Mouse (Mus musculus): Measurements from ENCODE around the gene Rnh1. TPM values are rescaled to one million over a fixed set of nuclear protein-coding genes. Genes with fewer than 3 reads are reported as not detected.

Rnh1 gene
- total and polyA plus RNA-seq, 3 experiments, result 84.7 to 133 (median 95.5) TPM

GRCm38 (mm10) chr7:141168518-141168953 is 4.1 kb downstream of the Rnh1 start (continued):
- TF ChIP-seq UBTF (IDR thresholded peaks at IDR 0.05; ENCODE audit: low read depth, low read length) (no peak), MEF2A (IDR thresholded peaks at IDR 0.05; ENCODE audit: borderline replicate concordance, low read depth, low read length) (0 out of 2 replicates have a peak, but pooled peaks have one; percentile 44), PAX5 (IDR thresholded peaks at IDR 0.05; ENCODE audit: low read length) (no peak), ZNF384 (IDR thresholded peaks at IDR 0.05; ENCODE audit: low read depth, low read length) (no peak), MYC (IDR thresholded peaks at IDR 0.05; ENCODE audit: low read depth, low read length) (0 out of 2 replicates have a peak, but pooled peaks have one; percentile 22), MAZ (IDR thresholded peaks at IDR 0.05; ENCODE audit: low read depth, low read length) (peak; percentile 27; the same call in 1 of the 2 replicates), TBP (conservative IDR thresholded peaks at IDR 0.05; ENCODE audit: low read depth, low read length) (no peak; the same call in 1 of the 2 replicates), E2F4 (IDR thresholded peaks at IDR 0.05; ENCODE audit: insufficient replicate concordance, low read depth, low read length) (no peak), MAFK (IDR thresholded peaks at IDR 0.05; ENCODE audit: insufficient replicate concordance, low read length) (no peak), SIN3A (IDR thresholded peaks at IDR 0.05; ENCODE audit: low read length) (peak; percentile 69), TCF12 (IDR thresholded peaks at IDR 0.05; ENCODE audit: low read depth, low read length) (no peak), CTCF (conservative IDR thresholded peaks at IDR 0.05 in 1 of 2, IDR thresholded peaks at IDR 0.05 in 1 of 2; ENCODE audit: low read depth in 2 of 2, low read length in 2 of 2) (no peak), NELFE (IDR thresholded peaks at IDR 0.05; ENCODE audit: low read depth, low read length) (peak; percentile 58; the same call in 1 of the 2 replicates), USF2 (conservative IDR thresholded peaks at IDR 0.05; ENCODE audit: low read depth, low read length) (no peak)

- H3K79me2 ChIP-seq (replicated peaks; ENCODE audit: control insufficient read depth, extremely low read depth, insufficient read depth, poor library complexity, severe bottlenecking), result peaks cover 15% of the 10 kb centered on the region
- peak overlapping the region; percentile 51 to 76 (median 65) for H3K4me3 ChIP-seq (replicated peaks in 1 of 3; ENCODE audit: low read depth in 2 of 3, low read length in 2 of 3, poor library complexity in 1 of 3)
- H3K9me3 ChIP-seq (replicated peaks; ENCODE audit: low read length), result no peaks in the 10 kb centered on the region
- H3K9ac ChIP-seq (ENCODE audit: insufficient read depth, low read depth), result peak overlapping the region; percentile 82
- H3K4me2 ChIP-seq (ENCODE audit: insufficient read depth, low read depth, poor library complexity, severe bottlenecking), result peak overlapping the region; percentile 94
- dilution Hi-C loops (cut with MboI; ENCODE audit: extremely low pct_ligation_motif_present, extremely low pct_unique_long_range_greater_than_20kb, low sequenced_read_pairs) (no loop called here), in situ Hi-C loops (cut with MboI; ENCODE audit: low pct_ligation_motif_present, low pct_unique_long_range_greater_than_20kb, low sequenced_read_pairs) (loop anchor here (5.0 kb wide), 2 partner anchors 36 to 71 kb away; no protein-coding TSS in a partner anchor)
- peaks cover 34 to 69% of the 10 kb centered on the region in 2 experiments for H3K4me1 ChIP-seq (ENCODE audit: control insufficient read depth in 1 of 2, insufficient read depth in 2 of 2)
- no peaks in the 10 kb centered on the region for H3K27me3 ChIP-seq (replicated peaks)
- DNase-seq (ENCODE audit: extremely low read depth), result peak; percentile 38
- H3K36me3 ChIP-seq (replicated peaks in 1 of 2; ENCODE audit: control insufficient read depth in 1 of 2, insufficient read depth in 1 of 2, low read length in 1 of 2), result peaks cover 16 to 38% of the 10 kb centered on the region in 2 experiments
- no peak for TF ChIP-seq POLR2AphosphoS2 (IDR thresholded peaks at IDR 0.05; ENCODE audit: low read depth, low read length)
- no peak for TF ChIP-seq HCFC1 (IDR thresholded peaks at IDR 0.05; ENCODE audit: low read depth, low read length)
- TF ChIP-seq TCF12 (IDR thresholded peaks at IDR 0.05; ENCODE audit: low read depth, low read length), result no peak
- TF ChIP-seq ZMIZ1 (IDR thresholded peaks at IDR 0.05; ENCODE audit: low read depth, low read length), result no peak
- no peak for TF ChIP-seq RCOR1 (conservative IDR thresholded peaks at IDR 0.05; ENCODE audit: low read depth, low read length)
- TF ChIP-seq BHLHE40 (IDR thresholded peaks at IDR 0.05; ENCODE audit: low read depth, low read length), result no peak
- no peak for TF ChIP-seq JUND (conservative IDR thresholded peaks at IDR 0.05; ENCODE audit: low read depth, low read length)
- TF ChIP-seq MAX (IDR thresholded peaks at IDR 0.05; ENCODE audit: low read length), result no peak
- no peak for TF ChIP-seq MXI1 (IDR thresholded peaks at IDR 0.05; ENCODE audit: low read depth, low read length)
- TF ChIP-seq ZNF384 (IDR thresholded peaks at IDR 0.05; ENCODE audit: low read depth, low read length), result no peak
- TF ChIP-seq ETS1 (conservative IDR thresholded peaks at IDR 0.05; ENCODE audit: low read depth, low read length), result no peak
- TF ChIP-seq IRF4 (IDR thresholded peaks at IDR 0.05; ENCODE audit: low read depth, low read length), result no peak
- peak overlapping the region; percentile 59 for H3K27ac ChIP-seq (ENCODE audit: insufficient read depth, low read depth)
These were observed 4.6 kb downstream of the Rnh1 start for GRCm38 (mm10) chr7:141167901-141168517.

All from CH12.LX (cell line).